Mouse (Mus musculus) MEL (cell line): ENCODE data around the gene Vps13c.

ENCODE experiments used
- BHLHE40 ChIP-seq: IDR thresholded peaks from 2 replicates; pipeline ENCODE4 v1.6.1; 2012; ENCODE audit warnings: low read depth, mild to moderate bottlenecking, inconsistent platforms, low read length, improper control_type of control experiment, borderline replicate concordance
- CTCF ChIP-seq, 3 experiments: IDR thresholded peaks in 2 of 3; conservative IDR thresholded peaks in 1 of 3; 2 replicates each; pipeline ENCODE4 v1.5.1; 2011 to 2012; ENCODE audit warnings: low read length in 3 of 3, low read depth in 2 of 3, mild to moderate bottlenecking in 2 of 3, improper control_type of control experiment in 1 of 3, inconsistent platforms in 1 of 3, mixed read lengths in 1 of 3, moderate library complexity in 1 of 3; ENCODE audit not compliant: control insufficient read depth in 1 of 3, insufficient read depth in 1 of 3, poor library complexity in 1 of 3, severe bottlenecking in 1 of 3
- E2F4 ChIP-seq: IDR thresholded peaks from 2 replicates; pipeline ENCODE4 v1.6.1; 2011; ENCODE audit warnings: low read depth, low read length, improper control_type of control experiment, borderline replicate concordance
- HCFC1 ChIP-seq: IDR thresholded peaks from 2 replicates; pipeline ENCODE4 v1.6.1; 2012; ENCODE audit warnings: low read depth, mild to moderate bottlenecking, inconsistent platforms, low read length, improper control_type of control experiment, moderate library complexity
- MAX ChIP-seq: IDR thresholded peaks from 2 replicates; pipeline ENCODE4 v1.6.1; 2011; ENCODE audit warnings: low read length, improper control_type of control experiment
- POLR2A ChIP-seq, 2 experiments: IDR thresholded peaks; 2 replicates each; pipeline ENCODE4 v1.6.1; 2011 to 2012; ENCODE audit warnings: low read length in 2 of 2, mild to moderate bottlenecking in 2 of 2, control low read depth in 1 of 2, improper control_type of control experiment in 1 of 2, low read depth in 1 of 2, moderate library complexity in 1 of 2; ENCODE audit not compliant: control insufficient read depth in 1 of 2, insufficient read depth in 1 of 2, poor library complexity in 1 of 2
- POLR2AphosphoS2 ChIP-seq: IDR thresholded peaks from 2 replicates; pipeline ENCODE4 v1.6.1; 2011; ENCODE audit warnings: low read length, improper control_type of control experiment
- POLR2AphosphoS5 ChIP-seq: IDR thresholded peaks from 2 replicates; pipeline ENCODE4 v1.6.1; 2012; ENCODE audit warnings: low read depth, borderline replicate concordance, mild to moderate bottlenecking, inconsistent platforms, low read length, moderate library complexity, mixed read lengths
- SIN3A ChIP-seq: IDR thresholded peaks from 2 replicates; pipeline ENCODE4 v1.6.1; 2012; ENCODE audit warnings: low read length, improper control_type of control experiment, inconsistent platforms
- TAL1 ChIP-seq: IDR thresholded peaks from 2 replicates; pipeline ENCODE4 v1.6.1; 2012; ENCODE audit warnings: mild to moderate bottlenecking, inconsistent platforms, low read length, moderate library complexity, mixed read lengths
- USF1 ChIP-seq: IDR thresholded peaks from 2 replicates; pipeline ENCODE4 v1.6.1; 2014; ENCODE audit warnings: low read depth, mild to moderate bottlenecking, inconsistent platforms, low read length, improper control_type of control experiment, moderate library complexity
- ZC3H11A ChIP-seq: IDR thresholded peaks from 2 replicates; pipeline ENCODE4 v1.6.1; 2012; ENCODE audit warnings: low read depth, mild to moderate bottlenecking, inconsistent platforms, low read length, improper control_type of control experiment

GRCm38 (mm10) chr9:67813171-67813570, 27.0 kb upstream of the Vps13c start:
- TF ChIP-seq CTCF (IDR thresholded peaks at IDR 0.05 in 2 of 3, conservative IDR thresholded peaks at IDR 0.05 in 1 of 3; ENCODE audit: control insufficient read depth in 1 of 3, insufficient read depth in 1 of 3, low read depth in 2 of 3, low read length in 3 of 3, poor library complexity in 1 of 3, severe bottlenecking in 1 of 3) (no peak), POLR2AphosphoS5 (no peak), MAX (no peak), HCFC1 (no peak), ZC3H11A (no peak), BHLHE40 (no peak), USF1 (no peak), TAL1 (no peak), POLR2AphosphoS2 (no peak), POLR2A (IDR thresholded peaks at IDR 0.05; ENCODE audit: control insufficient read depth in 1 of 2, insufficient read depth in 1 of 2, low read depth in 1 of 2, low read length in 2 of 2, poor library complexity in 1 of 2) (no peak), E2F4 (no peak), SIN3A (no peak)
